Mouse (Mus musculus) adrenal gland, adult 2 months (tissue): ENCODE data around the gene Ear6. TPM values are rescaled to one million over a fixed set of nuclear protein-coding genes. Genes with fewer than 3 reads are reported as not detected.

Experiments used
- DNase-seq: peaks from one replicate; pipeline ENCODE4 v3.0.0; 2021
- microRNA-seq, 2 experiments: library from miRNA; unstranded; fragments of <30 nt; microRNA quantifications; one replicate each; pipeline ENCODE4 v1.2.0; 2021
- polyA plus RNA-seq: library from polyadenylated mRNA; depleted of rRNA; stranded (reverse); fragments of >200 nt; gene quantifications from 2 replicates; pipeline ENCODE4 v1.2.3, GENCODE M21; 2012; rRNA removed
- total RNA-seq, 2 experiments: library from RNA; stranded (reverse); gene quantifications; 2 replicates each; pipeline ENCODE4 v1.2.3; 2021

Ear6 gene
- total and polyA plus RNA-seq, 3 experiments = not detected

- no peak for DNase-seq
These were observed 40.3 kb downstream of the Ear6 start for GRCm38 (mm10) chr14:51893809-51894208.

- no peak for DNase-seq
These were observed 41.6 kb downstream of the Ear6 start for GRCm38 (mm10) chr14:51895071-51895470.

- DNase-seq = no peak
These were observed 42.5 kb downstream of the Ear6 start for GRCm38 (mm10) chr14:51896019-51896418.

- no peak for DNase-seq
These were observed 43.2 kb downstream of the Ear6 start for GRCm38 (mm10) chr14:51896539-51897170.

- DNase-seq = no peak
These were observed 45.9 kb downstream of the Ear6 start for GRCm38 (mm10) chr14:51899351-51899750.

GRCm38 (mm10) chr14:51902806-51903710 is 49.6 kb downstream of the Ear6 start:
- peak; percentile 77 for DNase-seq

GRCm38 (mm10) chr14:51903782-51904181 is 50.3 kb downstream of the Ear6 start:
- DNase-seq = no peak

Small RNAs within 50 kb of the gene (microRNA-seq; reads per million reads assigned to microRNA genes)
- gene Gm27375 = 0 reads per million in 2 experiments

Other genes with a start within 250 kb of the Ear6 start
- not detected for gene Gm17078, start 242.4 kb upstream of the Ear6 start, total RNA-seq
- gene Gm17078, start 242.4 kb upstream of the Ear6 start, polyA plus RNA-seq = not detected in 2 replicates
- gene Gm4181, start 218.0 kb upstream of the Ear6 start, total RNA-seq = not detected
- not detected in 2 replicates for gene Gm4181, start 218.0 kb upstream of the Ear6 start, polyA plus RNA-seq
- gene Gm17079, start 158.2 kb upstream of the Ear6 start, total RNA-seq = not detected
- gene Gm17079, start 158.2 kb upstream of the Ear6 start, polyA plus RNA-seq = not detected in 2 replicates
- not detected for gene Gm5800, start 136.5 kb upstream of the Ear6 start, total RNA-seq
- not detected in 2 replicates for gene Gm5800, start 136.5 kb upstream of the Ear6 start, polyA plus RNA-seq
- gene Ang4, start 80.1 kb upstream of the Ear6 start, total RNA-seq = not detected
- gene Ang4, start 80.1 kb upstream of the Ear6 start, polyA plus RNA-seq = not detected in 2 replicates
- not detected for gene AY358078, start 53.7 kb upstream of the Ear6 start, total RNA-seq
- not detected in 2 replicates for gene AY358078, start 53.7 kb upstream of the Ear6 start, polyA plus RNA-seq
- 10 to 100 TPM; 31.0 to 33.4 TPM for gene Mettl17, start 31.1 kb downstream of the Ear6 start, total RNA-seq
- gene Mettl17, start 31.1 kb downstream of the Ear6 start, polyA plus RNA-seq = 48.8 and 99.4 TPM in 2 replicates
- gene Slc39a2, start 39.2 kb downstream of the Ear6 start, total RNA-seq = under 1 TPM; 0.45 to 0.58 TPM
- 0.48 and 0.61 TPM in 2 replicates for gene Slc39a2, start 39.2 kb downstream of the Ear6 start, polyA plus RNA-seq
- 100 to 1,000 TPM; 223 to 343 TPM for gene Ndrg2, start 60.5 kb downstream of the Ear6 start, total RNA-seq
- gene Ndrg2, start 60.5 kb downstream of the Ear6 start, polyA plus RNA-seq = 390 and 417 TPM in 2 replicates
- not detected for gene Tppp2, start 64.7 kb downstream of the Ear6 start, total RNA-seq
- not detected in 2 replicates for gene Tppp2, start 64.7 kb downstream of the Ear6 start, polyA plus RNA-seq
- gene Rnase13, start 69.1 kb downstream of the Ear6 start, total RNA-seq = not detected
- not detected in 2 replicates for gene Rnase13, start 69.1 kb downstream of the Ear6 start, polyA plus RNA-seq
- gene Arhgef40, start 131.0 kb downstream of the Ear6 start, total RNA-seq = 10 to 100 TPM; 39.7 to 56.9 TPM
- gene Arhgef40, start 131.0 kb downstream of the Ear6 start, polyA plus RNA-seq = 97.8 and 107 TPM in 2 replicates
- gene Tmem253, start 162.0 kb downstream of the Ear6 start, total RNA-seq = 1 to 10 TPM; 1.6 to 2.1 TPM
- gene Tmem253, start 162.0 kb downstream of the Ear6 start, polyA plus RNA-seq = 0.36 and 0.83 TPM in 2 replicates
- 10 to 100 TPM; 40.7 to 52.9 TPM for gene Zfp219, start 167.0 kb downstream of the Ear6 start, total RNA-seq
- 133 and 156 TPM in 2 replicates for gene Zfp219, start 167.0 kb downstream of the Ear6 start, polyA plus RNA-seq
- gene Olfr221, start 188.8 kb downstream of the Ear6 start, total RNA-seq = not detected
- not detected in 2 replicates for gene Olfr221, start 188.8 kb downstream of the Ear6 start, polyA plus RNA-seq